Mouse (Mus musculus): Measurements from ENCODE around the gene Ggt1. TPM values are rescaled to one million over a fixed set of nuclear protein-coding genes. Genes with fewer than 3 reads are reported as not detected.
"Not testable (repeated sequence)": the region's sequence is repeated elsewhere in the genome, so short reads cannot be mapped to it uniquely, and the experiment has no call there.

Gene Ggt1
- polyA plus RNA-seq, 1 experiment from 2014 or later = 40.9 TPM

- no peaks in the 10 kb centered on the region for H3K36me3 ChIP-seq (ENCODE audit: control insufficient read depth, insufficient read depth)
- no peaks in the 10 kb centered on the region for H3K9me3 ChIP-seq (replicated peaks; ENCODE audit: control insufficient read depth, low read length)
- 7% methylated on average over 6 of the region's 6 CpGs for WGBS (ENCODE audit: insufficient replicate concordance)
- H3K4me3 ChIP-seq (ENCODE audit: low read depth, low read length) = no peak overlapping the region
- H3K4me1 ChIP-seq (ENCODE audit: control insufficient read depth, low read depth, low read length) = peaks cover 9% of the 10 kb centered on the region
- H3K9ac ChIP-seq (ENCODE audit: low read depth, low read length) = no peak overlapping the region; the same call in 1 of the 2 replicates
- H3K27me3 ChIP-seq (ENCODE audit: control insufficient read depth, insufficient read depth, low read depth, low read length) = peaks cover 16% of the 10 kb centered on the region
- peak overlapping the region; percentile 26 for H3K4me2 ChIP-seq (ENCODE audit: low read depth, low read length)
- H3K27ac ChIP-seq (ENCODE audit: low read length) = peak overlapping the region; percentile 62; the same call in 1 of the 2 replicates
- peak; percentile 7; the same call in 1 of the 2 replicates for ATAC-seq (ENCODE audit: low read depth)
These were observed 4.0 kb downstream of the Ggt1 start for GRCm38 (mm10) chr10:75565436-75565835.

GRCm38 (mm10) chr10:75565906-75566305, 4.5 kb downstream of the Ggt1 start:
- peak overlapping the region; percentile 26 for H3K4me2 ChIP-seq (ENCODE audit: low read depth, low read length)
- H3K27me3 ChIP-seq (ENCODE audit: control insufficient read depth, insufficient read depth, low read depth, low read length) = peaks cover 11% of the 10 kb centered on the region
- no peak overlapping the region for H3K4me3 ChIP-seq (ENCODE audit: low read depth, low read length)
- no peaks in the 10 kb centered on the region for H3K9me3 ChIP-seq (replicated peaks; ENCODE audit: control insufficient read depth, low read length)
- peak overlapping the region; percentile 62; the same call in 1 of the 2 replicates for H3K27ac ChIP-seq (ENCODE audit: low read length)
- ATAC-seq (ENCODE audit: low read depth) = peak; percentile 69
- H3K4me1 ChIP-seq (ENCODE audit: control insufficient read depth, low read depth, low read length) = peaks cover 9% of the 10 kb centered on the region
- WGBS (ENCODE audit: insufficient replicate concordance) = 28% methylated on average over 7 of the region's 7 CpGs
- H3K9ac ChIP-seq (ENCODE audit: low read depth, low read length) = no peak overlapping the region
- no peaks in the 10 kb centered on the region for H3K36me3 ChIP-seq (ENCODE audit: control insufficient read depth, insufficient read depth)

GRCm38 (mm10) chr10:75566321-75566720, 4.9 kb downstream of the Ggt1 start:
- H3K9me3 ChIP-seq (replicated peaks; ENCODE audit: control insufficient read depth, low read length) = no peaks in the 10 kb centered on the region
- H3K4me2 ChIP-seq (ENCODE audit: low read depth, low read length) = peak overlapping the region; percentile 0; the same call in 1 of the 2 replicates
- H3K4me3 ChIP-seq (ENCODE audit: low read depth, low read length) = no peak overlapping the region
- no peak overlapping the region for H3K9ac ChIP-seq (ENCODE audit: low read depth, low read length)
- H3K27me3 ChIP-seq (ENCODE audit: control insufficient read depth, insufficient read depth, low read depth, low read length) = peaks cover 7% of the 10 kb centered on the region
- WGBS (ENCODE audit: insufficient replicate concordance) = 31% methylated on average over 5 of the region's 5 CpGs
- peak overlapping the region; percentile 62; the same call in 1 of the 2 replicates for H3K27ac ChIP-seq (ENCODE audit: low read length)
- H3K4me1 ChIP-seq (ENCODE audit: control insufficient read depth, low read depth, low read length) = peaks cover 9% of the 10 kb centered on the region
- H3K36me3 ChIP-seq (ENCODE audit: control insufficient read depth, insufficient read depth) = no peaks in the 10 kb centered on the region
- ATAC-seq (ENCODE audit: low read depth) = peak; percentile 9; the same call in 1 of the 2 replicates

GRCm38 (mm10) chr10:75566765-75567164, 5.4 kb downstream of the Ggt1 start:
- H3K27ac ChIP-seq (ENCODE audit: low read length); H3K4me1 ChIP-seq (ENCODE audit: control insufficient read depth, low read depth, low read length); H3K9me3 ChIP-seq (replicated peaks; ENCODE audit: control insufficient read depth, low read length); H3K9ac ChIP-seq (ENCODE audit: low read depth, low read length); H3K4me3 ChIP-seq (ENCODE audit: low read depth, low read length); H3K27me3 ChIP-seq (ENCODE audit: control insufficient read depth, insufficient read depth, low read depth, low read length); H3K4me2 ChIP-seq (ENCODE audit: low read depth, low read length); H3K36me3 ChIP-seq (ENCODE audit: control insufficient read depth, insufficient read depth); ATAC-seq (ENCODE audit: low read depth): not testable (repeated sequence)
- WGBS (ENCODE audit: insufficient replicate concordance) = 69% methylated on average over 2 of the region's 2 CpGs

- Histone ChIP-seq H3K27me3 (ENCODE audit: control insufficient read depth, insufficient read depth, low read depth, low read length) (no peaks in the 10 kb centered on the region), H3K4me2 (ENCODE audit: low read depth, low read length) (no peak overlapping the region), H3K9ac (ENCODE audit: low read depth, low read length) (no peak overlapping the region), H3K27ac (ENCODE audit: low read length) (no peak overlapping the region), H3K4me3 (ENCODE audit: low read depth, low read length) (no peak overlapping the region), H3K4me1 (ENCODE audit: control insufficient read depth, low read depth, low read length) (peaks cover 9% of the 10 kb centered on the region), H3K36me3 (ENCODE audit: control insufficient read depth, insufficient read depth) (no peaks in the 10 kb centered on the region), H3K9me3 (replicated peaks; ENCODE audit: control insufficient read depth, low read length) (no peaks in the 10 kb centered on the region)
- WGBS (ENCODE audit: insufficient replicate concordance) = 20% methylated on average over 5 of the region's 5 CpGs
- ATAC-seq (ENCODE audit: low read depth) = no peak
These were observed 6.6 kb downstream of the Ggt1 start for GRCm38 (mm10) chr10:75568029-75568428.

- Histone ChIP-seq H3K27ac (ENCODE audit: low read length) (no peak overlapping the region), H3K4me1 (ENCODE audit: control insufficient read depth, low read depth, low read length) (peaks cover 9% of the 10 kb centered on the region), H3K4me3 (ENCODE audit: low read depth, low read length) (peak overlapping the region; percentile 30), H3K36me3 (ENCODE audit: control insufficient read depth, insufficient read depth) (no peaks in the 10 kb centered on the region), H3K9ac (ENCODE audit: low read depth, low read length) (no peak overlapping the region), H3K9me3 (replicated peaks; ENCODE audit: control insufficient read depth, low read length) (no peaks in the 10 kb centered on the region), H3K27me3 (ENCODE audit: control insufficient read depth, insufficient read depth, low read depth, low read length) (no peaks in the 10 kb centered on the region), H3K4me2 (ENCODE audit: low read depth, low read length) (peak overlapping the region; percentile 11)
- peak; percentile 38; the same call in 1 of the 2 replicates for ATAC-seq (ENCODE audit: low read depth)
- WGBS (ENCODE audit: insufficient replicate concordance) = 19% methylated on average over 11 of the region's 11 CpGs
These were observed 7.0 kb downstream of the Ggt1 start for GRCm38 (mm10) chr10:75568441-75568840.

- H3K27ac ChIP-seq (ENCODE audit: low read length) = no peak overlapping the region
- H3K4me3 ChIP-seq (ENCODE audit: low read depth, low read length) = peak overlapping the region; percentile 30
- 40% methylated on average over 4 of the region's 4 CpGs for WGBS (ENCODE audit: insufficient replicate concordance)
- H3K27me3 ChIP-seq (ENCODE audit: control insufficient read depth, insufficient read depth, low read depth, low read length) = no peaks in the 10 kb centered on the region
- H3K4me1 ChIP-seq (ENCODE audit: control insufficient read depth, low read depth, low read length) = peaks cover 9% of the 10 kb centered on the region
- H3K9me3 ChIP-seq (replicated peaks; ENCODE audit: control insufficient read depth, low read length) = no peaks in the 10 kb centered on the region
- no peak overlapping the region for H3K9ac ChIP-seq (ENCODE audit: low read depth, low read length)
- ATAC-seq (ENCODE audit: low read depth) = no peak
- H3K36me3 ChIP-seq (ENCODE audit: control insufficient read depth, insufficient read depth) = no peaks in the 10 kb centered on the region
- H3K4me2 ChIP-seq (ENCODE audit: low read depth, low read length) = peak overlapping the region; percentile 11
These were observed 7.4 kb downstream of the Ggt1 start for GRCm38 (mm10) chr10:75568851-75569250.

GRCm38 (mm10) chr10:75570981-75571657, 9.7 kb downstream of the Ggt1 start:
- Histone ChIP-seq H3K27me3 (ENCODE audit: control insufficient read depth, insufficient read depth, low read depth, low read length) (no peaks in the 10 kb centered on the region), H3K9ac (ENCODE audit: low read depth, low read length) (no peak overlapping the region)

GRCm38 (mm10) chr10:75571937-75572336, 10.5 kb downstream of the Ggt1 start:
- Histone ChIP-seq H3K27ac (ENCODE audit: low read length) (no peak overlapping the region), H3K9me3 (replicated peaks; ENCODE audit: control insufficient read depth, low read length) (no peaks in the 10 kb centered on the region), H3K4me1 (ENCODE audit: control insufficient read depth, low read depth, low read length) (no peaks in the 10 kb centered on the region), H3K36me3 (ENCODE audit: control insufficient read depth, insufficient read depth) (no peaks in the 10 kb centered on the region), H3K27me3 (ENCODE audit: control insufficient read depth, insufficient read depth, low read depth, low read length) (no peaks in the 10 kb centered on the region), H3K4me2 (ENCODE audit: low read depth, low read length) (no peak overlapping the region), H3K9ac (ENCODE audit: low read depth, low read length) (no peak overlapping the region), H3K4me3 (ENCODE audit: low read depth, low read length) (no peak overlapping the region)
- WGBS (ENCODE audit: insufficient replicate concordance) = 56% methylated on average over 9 of the region's 9 CpGs
- ATAC-seq (ENCODE audit: low read depth) = no peak

More at GRCm38 (mm10) chr10:75570981-75571657, 9.7 kb downstream of the Ggt1 start:
- 51% methylated on average over 10 of the region's 10 CpGs for WGBS (ENCODE audit: insufficient replicate concordance)
- Histone ChIP-seq H3K27ac (ENCODE audit: low read length) (no peak overlapping the region), H3K36me3 (ENCODE audit: control insufficient read depth, insufficient read depth) (no peaks in the 10 kb centered on the region), H3K9me3 (replicated peaks; ENCODE audit: control insufficient read depth, low read length) (no peaks in the 10 kb centered on the region), H3K4me3 (ENCODE audit: low read depth, low read length) (no peak overlapping the region), H3K4me1 (ENCODE audit: control insufficient read depth, low read depth, low read length) (no peaks in the 10 kb centered on the region), H3K4me2 (ENCODE audit: low read depth, low read length) (no peak overlapping the region)
- ATAC-seq (ENCODE audit: low read depth) = no peak
